Mouse (Mus musculus) gastrocnemius, postnatal 36 days (tissue): ENCODE data around the gene Nrp2. TPM values are rescaled to one million over a fixed set of nuclear protein-coding genes. Genes with fewer than 3 reads are reported as not detected.
A peak's percentile ranks its signal among the peaks of the same experiment; 100 is the strongest.

Experiments
- DNase-seq, 2 experiments: peaks; one replicate each; pipeline ENCODE4 v3.0.0; 2022
- intact Hi-C: fragments of 180-260 bp; cut with DNase I; formaldehyde crosslinking; loops from one replicate; pipeline ENCODE4 v1.15.1; 2025
- long read RNA-seq, 2 experiments: library from polyadenylated mRNA; stranded (forward); transcript quantifications; one replicate each; pipeline ENCODE4 v2.0.0; 2021
- total RNA-seq, 2 experiments: library from RNA; stranded (reverse); gene quantifications; 2 replicates each; pipeline ENCODE4 v1.2.3; 2021

Nrp2 gene
- 1 to 10 TPM; 3.8 to 4.2 TPM for total RNA-seq
- long read RNA-seq, experiment 1, partial matches to known transcripts, result 0 of 1 reads
- long read RNA-seq, experiment 1, other reads (novel, unspliced or antisense), result 1 of 1 reads
- long read RNA-seq, experiment 2, partial matches to known transcripts, result 0 of 3 reads
- long read RNA-seq, experiment 2, other reads (novel, unspliced or antisense), result 3 of 3 reads

DNA sequence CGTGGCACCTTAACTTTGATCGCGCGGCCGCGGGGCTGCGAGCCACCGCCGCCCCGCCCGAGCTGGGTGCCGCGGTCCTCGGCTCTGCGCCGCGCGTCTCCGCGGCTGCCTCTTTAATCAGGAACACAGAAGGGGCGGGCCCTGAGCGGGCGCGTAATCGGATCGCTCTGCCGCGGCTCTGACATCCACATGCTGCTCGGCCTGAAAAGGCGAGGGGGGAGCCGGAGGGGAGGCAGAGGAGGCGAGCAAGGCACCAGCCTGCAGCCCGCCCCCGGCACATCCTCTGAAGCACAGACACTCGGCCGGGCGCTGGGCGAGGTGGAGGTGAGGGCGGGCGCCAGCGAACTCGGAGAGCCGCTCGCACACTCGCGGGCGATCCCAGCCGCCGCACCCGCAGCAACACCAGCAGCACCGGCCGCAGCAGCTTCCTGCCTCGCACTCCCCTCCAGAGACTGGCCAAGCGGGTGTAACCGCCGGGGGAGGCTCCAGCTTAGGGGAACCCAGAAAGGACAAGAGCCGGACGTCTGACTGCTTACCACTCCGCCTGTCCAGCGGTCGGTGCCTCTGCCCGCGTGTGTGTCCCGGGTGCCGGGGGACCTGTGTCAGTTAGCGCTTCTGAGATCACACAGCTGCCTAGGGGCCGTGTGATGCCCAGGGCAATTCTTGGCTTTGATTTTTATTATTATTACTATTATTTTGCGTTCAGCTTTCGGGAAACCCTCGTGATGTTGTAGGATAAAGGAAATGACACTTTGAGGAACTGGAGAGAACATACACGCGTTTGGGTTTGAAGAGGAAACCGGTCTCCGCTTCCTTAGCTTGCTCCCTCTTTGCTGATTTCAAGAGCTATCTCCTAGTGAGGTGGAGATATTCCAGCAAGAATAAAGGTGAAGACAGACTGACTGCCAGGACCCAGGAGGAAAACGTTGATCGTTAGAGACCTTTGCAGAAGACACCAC lies at the start of gene Nrp2:
Gene Nrp2 (plus strand): TSS at position 128 of the 959 bp plus-strand sequence.
- peak; percentile 73 to 76 for DNase-seq
- intact Hi-C loops, result loop anchor here (5.0 to 10.0 kb wide), 2 partner anchors 779 to 1326 kb away; no protein-coding TSS in a partner anchor

DNA sequence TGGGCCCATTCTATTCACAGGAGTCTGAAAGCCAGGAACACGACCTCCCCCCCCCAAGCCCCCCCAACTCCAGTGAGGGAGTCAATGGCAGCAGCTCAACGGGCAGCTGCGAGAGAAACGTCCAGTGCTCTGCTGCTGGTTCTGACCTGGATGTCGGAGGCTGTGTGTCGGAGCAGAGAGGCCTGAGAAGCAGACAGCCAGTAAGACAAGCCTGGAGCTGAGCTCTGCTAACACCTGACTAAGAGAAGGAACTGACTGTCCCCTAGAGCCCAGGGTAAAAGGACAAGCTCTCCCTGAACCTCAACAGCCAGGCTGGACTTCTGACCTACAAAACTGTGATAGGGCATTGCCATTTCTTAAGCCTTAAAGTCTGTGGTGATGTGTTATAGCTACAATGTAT lies 48.6 kb upstream of the Nrp2 start:
- no peak for DNase-seq
- intact Hi-C loops, result no loop called here

DNA sequence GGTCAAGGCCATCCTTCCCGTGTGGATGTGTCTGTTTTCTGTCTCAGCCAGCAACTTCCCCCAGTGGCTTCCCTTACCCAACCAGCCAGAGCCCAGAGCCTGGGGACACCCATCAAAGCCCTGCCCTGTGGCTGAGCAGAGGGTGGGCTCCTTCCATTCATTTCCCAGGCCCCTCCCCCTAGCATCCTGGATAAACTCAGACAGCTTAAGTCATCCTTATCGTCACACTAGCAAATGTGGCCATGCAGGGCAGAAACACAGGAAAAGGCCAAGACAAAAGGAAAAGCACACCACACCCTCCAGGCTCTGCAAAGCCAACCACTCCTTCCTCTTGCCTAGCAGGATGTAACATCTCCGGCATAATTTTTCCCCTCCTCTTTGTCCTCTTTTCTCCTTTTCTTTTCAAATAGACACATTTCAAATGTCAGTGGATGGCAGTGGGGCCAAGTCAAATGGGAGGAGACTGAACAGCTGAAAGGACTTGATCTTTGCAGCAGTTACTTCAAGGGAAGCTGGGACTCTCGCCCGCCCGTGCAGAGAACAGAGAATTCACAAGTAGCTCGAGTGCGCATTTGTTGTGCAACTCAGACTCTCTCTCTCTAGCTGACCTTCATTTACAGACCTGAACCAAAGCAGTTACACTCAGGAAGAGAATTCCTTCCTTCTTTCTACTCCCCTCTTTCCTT lies 38.0 kb upstream of the Nrp2 start:
- intact Hi-C loops, result no loop called here
- peak in 1 of 2 experiments; percentile 4 for DNase-seq

DNA sequence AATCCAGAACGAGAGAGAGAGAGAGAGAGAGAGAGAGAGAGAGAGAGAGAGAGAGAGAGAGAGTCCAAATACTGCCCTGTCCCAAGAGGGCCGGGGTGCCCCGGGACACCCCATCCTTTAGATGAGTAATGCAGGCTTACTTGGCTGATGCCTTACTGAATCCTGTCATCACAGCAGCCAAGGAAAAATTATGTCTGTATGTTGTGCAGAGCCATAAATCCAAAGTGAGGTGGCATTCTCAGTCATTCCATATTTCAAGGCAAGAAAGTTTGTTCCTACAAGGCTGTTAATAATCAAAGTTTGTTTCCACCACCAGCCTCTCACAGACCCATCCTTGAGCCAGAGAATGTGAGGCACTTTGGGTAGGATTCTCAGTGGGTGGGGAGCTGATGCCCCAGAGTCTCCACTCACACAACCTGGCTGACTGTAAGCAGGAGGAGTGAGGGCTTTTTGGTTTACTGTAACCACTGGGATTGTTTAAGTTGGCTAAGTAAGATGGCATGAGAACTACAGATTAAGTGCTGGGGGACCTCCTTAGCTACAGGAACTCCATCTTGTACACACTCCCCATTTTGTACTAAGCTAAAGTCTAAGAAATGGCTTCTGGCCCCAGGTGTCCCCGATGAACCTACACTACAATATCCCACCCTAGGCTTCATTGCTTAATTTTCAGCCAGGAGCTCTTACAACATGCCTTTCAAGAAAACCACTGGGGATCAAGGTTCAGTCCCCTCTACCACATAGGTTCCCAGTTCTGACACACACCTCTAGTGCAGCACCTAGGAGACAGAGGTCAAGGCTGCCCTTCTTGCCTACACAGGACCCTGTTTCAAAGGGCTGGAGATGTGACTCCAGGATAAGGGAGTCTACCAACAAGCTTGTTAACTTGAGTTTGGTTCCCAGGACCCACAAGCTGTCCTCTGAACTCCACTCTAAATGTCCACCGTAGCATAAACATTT lies 37.0 kb upstream of the Nrp2 start:
- intact Hi-C loops, result no loop called here
- no peak for DNase-seq

DNA sequence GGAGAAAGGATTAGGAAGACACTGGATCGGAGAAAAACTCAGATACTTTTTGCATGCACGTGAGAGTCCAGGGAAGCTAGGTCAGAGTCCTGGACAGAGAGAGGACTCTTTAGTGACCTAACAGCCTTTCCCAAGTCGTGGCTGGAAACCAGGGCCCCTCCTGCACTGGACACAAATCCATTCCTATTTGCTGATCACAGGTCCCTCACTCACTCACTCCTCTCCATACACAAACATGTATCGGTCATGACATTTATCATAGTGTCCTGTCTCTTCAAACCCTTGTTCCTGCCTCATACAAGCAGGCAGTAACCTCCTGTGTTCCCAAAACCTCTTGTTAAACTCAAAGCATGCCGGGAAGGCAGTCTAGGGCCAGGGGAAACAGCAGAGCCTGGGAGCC lies 36.3 kb upstream of the Nrp2 start:
- no peak for DNase-seq
- intact Hi-C loops, result no loop called here

DNA sequence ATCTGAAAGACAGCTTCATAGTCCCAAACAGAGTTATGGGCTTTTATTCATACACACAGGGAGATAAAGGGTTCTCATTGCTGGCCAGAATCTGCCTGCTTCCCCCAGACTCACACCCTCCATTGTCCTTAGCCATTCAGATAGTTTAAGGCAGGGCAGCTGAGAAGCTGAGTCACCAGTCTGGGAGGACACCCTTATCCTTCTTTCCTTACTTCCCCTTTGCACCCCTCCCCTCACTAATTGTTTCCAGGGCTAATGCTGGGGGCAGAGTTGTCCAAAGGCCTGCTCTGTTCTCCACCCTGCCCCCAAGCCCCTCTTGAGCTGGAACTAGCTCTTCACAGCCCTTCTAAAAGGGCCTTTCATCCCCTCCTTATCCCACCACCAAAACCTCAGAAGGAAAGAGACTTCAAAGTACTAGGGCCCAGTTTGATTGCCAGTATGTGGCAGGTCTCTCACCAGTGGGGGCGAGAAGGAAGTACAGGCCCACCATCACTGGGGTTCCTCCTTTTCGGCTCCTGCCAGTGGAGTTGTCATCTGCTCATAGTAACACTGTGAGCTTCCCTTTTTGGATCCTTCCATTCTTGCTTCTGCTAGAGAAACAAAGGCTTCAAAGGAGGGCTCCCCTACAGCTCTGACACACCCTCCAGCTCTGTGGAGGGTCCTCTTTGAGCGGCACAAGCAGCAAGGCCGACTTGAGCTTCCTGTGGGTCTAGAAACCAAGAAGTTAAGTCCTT lies 24.3 kb upstream of the Nrp2 start:
- intact Hi-C loops, result no loop called here
- DNase-seq, result no peak

DNA sequence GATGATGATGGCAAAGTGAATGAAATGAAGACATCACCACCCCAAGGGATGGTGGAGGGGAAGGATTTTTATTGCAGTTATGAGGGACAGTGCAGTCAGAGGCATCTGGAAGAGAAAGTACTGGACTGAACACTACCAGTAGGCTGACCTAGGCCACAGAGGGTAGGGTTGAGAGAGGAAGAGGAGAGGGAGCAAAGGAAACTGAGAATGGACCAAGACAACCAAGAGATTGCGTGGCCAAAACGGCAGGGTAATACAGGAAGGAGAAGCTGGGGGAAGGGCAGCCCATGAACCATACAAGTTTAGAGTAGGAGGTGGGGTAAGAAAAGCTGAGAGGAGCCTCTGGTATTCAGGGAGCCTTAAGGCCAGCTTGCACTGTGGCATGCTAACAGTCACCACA lies 23.6 kb upstream of the Nrp2 start:
- intact Hi-C loops, result no loop called here
- no peak for DNase-seq

DNA sequence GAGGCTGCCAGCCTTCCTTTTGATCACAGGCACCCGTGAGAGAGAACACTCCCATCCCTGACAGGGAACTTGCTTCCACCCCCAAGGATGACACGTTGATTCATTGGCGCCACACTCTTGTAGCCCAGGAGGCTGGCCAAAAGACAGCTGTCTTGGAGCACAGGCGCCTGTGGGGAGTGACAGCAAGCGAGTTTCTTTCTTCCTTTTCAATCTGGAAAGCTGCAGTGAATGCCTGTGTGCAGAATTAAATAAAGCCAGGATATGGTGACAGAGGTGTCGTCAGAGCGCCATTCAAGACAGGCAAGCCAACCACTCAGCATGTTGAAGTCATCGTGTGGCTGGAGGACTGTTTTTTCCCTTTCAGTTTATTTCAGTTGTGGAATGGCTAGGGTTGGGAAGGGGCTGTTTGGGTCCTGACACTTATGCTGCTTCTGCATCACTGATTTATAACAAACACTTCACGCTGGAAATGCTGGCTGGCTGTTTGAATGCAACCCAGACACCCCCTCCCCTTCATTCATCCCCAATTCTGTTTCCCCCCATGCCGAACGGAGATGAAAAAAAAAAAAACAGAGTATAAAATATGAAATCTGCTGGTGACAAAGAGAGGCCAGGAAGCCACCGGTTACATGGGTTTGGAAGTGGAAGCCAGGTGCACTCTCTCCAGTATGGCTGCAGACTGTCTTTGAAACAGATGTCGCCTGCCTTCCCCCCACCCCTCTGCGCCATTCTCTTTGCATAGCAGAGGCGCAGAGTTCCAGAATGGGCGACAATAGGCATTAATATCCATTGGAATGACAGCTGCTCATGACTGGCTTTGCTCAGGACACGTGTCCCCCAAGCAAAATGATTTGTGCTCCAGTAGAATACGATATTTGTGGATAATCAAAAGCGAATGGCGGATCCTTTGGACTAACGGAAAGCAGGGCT lies 20.4 kb upstream of the Nrp2 start:
- intact Hi-C loops, result no loop called here
- DNase-seq, result no peak

DNA sequence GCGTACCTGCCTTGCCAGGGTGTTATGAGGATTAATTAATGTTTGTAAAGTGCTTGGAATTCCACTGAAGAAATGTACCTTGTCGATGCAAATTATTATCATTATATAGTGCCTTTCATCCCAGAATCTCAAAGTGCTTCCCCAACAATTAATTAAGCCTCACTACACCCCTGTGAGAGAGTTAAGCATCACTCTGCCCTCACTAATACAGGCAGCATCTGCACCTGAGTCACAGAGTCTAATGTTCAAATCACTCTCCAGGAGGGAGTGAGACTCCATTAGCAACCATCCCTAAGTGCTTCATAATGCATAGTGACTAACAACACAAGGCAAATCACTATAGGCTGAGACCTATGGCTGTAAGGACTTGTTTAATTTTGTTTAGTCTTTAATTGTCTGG lies 19.6 kb upstream of the Nrp2 start:
- intact Hi-C loops, result no loop called here
- DNase-seq, result no peak

DNA sequence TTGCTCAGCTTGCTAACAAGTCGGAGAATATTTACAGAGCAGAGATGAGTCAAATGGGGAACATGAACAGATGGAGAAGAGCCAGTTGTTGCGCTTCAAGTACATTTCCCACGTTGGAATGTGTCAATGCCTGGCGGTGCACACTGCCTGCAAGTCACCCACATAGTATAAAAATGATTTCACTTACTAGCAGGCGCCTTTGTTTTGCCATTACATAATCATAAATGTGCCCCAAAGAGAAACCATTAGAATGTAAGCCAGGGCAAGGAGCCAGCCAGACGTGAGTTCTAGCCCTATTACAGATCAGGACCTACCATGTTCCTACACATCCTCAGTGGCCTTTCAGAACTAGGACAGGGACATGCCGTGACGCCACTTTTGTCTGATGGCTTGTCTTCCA lies 15.6 kb upstream of the Nrp2 start:
- intact Hi-C loops, result no loop called here
- DNase-seq, result no peak

DNA sequence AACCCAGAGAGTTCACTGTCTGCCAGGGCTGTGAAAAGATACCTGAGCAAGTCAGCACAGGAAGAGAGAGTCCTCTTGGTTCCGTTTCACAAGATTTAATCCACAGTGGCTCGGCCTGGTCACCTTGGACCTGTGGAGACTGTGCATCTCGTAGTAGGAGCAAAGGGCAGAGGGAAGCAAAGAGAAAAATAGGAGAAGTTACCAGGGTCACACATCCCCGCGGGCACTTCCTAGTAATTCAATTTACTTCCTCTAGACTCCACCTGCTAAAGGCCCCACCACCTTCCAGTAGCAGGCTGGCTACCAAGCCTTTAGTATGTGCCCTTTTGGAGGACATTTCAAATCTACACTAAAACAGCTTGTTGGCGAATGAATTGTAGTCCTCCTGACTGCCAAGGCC lies 11.9 kb upstream of the Nrp2 start:
- DNase-seq, result no peak
- intact Hi-C loops, result no loop called here

DNA sequence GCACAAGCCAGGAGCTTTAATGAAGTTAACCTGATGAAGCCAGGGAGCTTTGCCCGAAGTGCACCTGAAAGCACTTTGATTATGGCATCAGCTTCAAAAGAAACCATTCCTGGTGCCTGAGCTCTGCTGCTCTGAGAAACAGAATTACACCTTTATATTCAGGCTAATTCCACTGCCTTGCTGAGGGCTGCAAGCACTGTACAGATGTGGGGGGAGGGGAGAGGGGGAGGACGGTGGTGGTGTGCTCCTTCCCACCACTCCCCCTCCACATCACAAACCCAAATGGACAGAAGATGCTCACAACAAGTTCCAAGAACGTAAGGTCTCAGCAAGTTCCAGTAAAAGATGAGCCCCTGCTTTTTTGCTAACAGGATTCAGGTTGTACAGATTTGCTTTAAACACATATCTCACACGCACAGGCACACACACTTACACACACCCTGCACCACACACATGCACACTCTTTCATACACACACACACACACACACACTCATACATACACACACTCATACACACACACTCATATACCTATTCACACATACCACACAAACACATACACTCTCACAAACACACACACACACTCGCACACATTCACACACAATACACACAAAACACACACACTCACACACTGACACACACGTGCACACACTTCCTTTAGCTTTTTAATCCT lies 6.6 kb upstream of the Nrp2 start:
- DNase-seq, result no peak
- intact Hi-C loops, result no loop called here

DNA sequence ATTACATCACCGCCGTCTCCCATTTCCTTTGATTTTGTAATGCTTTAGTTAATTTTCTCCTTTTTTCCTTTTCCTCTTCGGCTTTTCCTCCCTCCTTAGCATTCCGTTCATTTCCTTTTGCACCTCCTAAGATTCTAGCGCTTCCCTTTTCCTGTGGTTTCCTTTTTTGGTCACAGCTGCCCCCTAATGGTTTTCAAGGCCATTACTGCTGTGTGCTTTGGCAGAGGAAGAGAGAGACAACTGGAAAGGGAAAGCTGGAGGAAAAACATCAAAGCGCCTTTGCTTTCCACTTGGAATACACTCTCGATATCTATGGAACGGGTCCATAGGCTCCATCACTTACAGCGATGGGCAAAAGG lies 6.1 kb upstream of the Nrp2 start:
- DNase-seq, result no peak
- intact Hi-C loops, result no loop called here

DNA sequence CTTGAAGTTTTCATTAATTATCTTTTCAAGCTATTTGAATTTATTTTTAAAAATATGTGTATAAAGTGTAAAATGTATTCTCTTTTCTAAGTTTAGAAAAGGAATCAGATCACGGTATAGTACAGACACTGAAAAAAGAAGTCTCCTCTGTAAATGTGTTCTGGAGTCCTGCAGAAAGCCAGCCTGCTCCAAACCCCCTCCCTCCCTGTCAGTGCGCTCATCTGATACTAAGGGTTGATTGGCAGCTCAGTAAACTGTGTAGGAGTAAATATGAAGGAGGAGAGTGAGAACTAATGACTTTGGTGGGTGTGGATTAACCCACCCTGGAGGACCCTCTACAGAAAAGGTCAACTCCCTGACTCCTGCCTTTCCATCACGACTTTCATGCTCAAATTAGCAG lies 5.7 kb upstream of the Nrp2 start:
- DNase-seq, result no peak
- intact Hi-C loops, result no loop called here

DNA sequence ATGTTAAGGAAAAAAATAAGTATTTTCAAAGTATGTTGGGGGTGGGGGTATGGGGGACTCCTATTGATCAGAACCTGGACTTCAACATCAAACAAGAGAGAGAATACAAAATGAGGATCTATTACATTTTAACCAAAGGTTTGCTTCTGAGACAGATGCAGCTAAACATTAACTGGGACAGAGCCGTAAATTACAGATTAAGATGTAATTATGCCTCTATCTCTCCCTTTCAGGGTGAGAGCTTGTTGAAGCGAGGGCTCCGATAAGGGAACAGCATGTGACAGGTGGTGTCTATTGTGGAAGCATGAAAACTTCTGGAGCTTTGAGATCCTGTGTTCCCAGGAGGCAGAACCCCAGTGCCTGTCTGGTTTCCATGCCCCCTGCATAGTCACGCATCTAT lies 3.3 kb upstream of the Nrp2 start:
- intact Hi-C loops, result loop anchor here (5.0 to 10.0 kb wide), 2 partner anchors 775 to 1322 kb away; no protein-coding TSS in a partner anchor
- no peak for DNase-seq

DNA sequence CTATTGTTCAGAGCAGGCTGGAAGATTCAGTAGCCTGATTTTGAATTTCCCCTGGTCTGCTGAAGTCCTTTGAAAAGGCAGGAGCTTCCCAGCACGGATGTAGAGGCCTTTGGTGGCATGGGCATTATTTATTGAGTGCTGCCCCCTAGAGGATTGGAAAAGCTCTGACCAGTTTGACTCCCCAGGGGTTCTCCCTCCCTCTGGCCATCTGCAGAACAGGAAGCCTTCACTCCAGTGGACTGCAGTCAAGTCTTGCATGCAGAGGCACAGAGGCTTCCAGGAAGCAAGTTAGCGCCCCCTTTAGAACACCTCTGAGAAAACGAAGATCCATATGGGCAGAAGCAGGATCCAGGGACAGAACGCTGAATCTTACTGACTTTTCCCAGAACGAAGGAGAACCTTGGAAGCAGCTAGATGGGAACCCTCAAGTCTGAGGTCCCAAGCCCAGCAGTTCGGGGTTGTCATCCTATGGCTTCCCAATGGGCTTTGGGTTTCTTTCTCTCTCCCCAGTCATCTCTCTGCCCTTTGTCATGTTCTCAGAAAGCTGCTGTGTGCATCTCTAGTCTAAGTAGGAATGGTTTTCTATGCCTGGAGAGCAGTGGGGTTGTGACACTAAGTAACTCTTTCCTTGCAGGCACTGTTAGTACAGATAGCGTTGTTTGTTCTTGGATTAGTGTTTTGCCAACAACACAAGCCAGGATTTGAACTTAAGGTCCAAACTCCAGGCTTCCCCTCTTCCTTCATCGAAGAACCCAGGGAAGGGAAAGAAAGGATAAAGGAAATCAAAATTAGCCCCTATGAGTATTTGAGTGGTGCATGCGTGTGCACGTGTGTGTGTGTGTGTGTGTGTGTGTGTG lies 1.8 kb upstream of the Nrp2 start:
- peak; percentile 58 to 72 for DNase-seq
- intact Hi-C loops, result loop anchor here (5.0 to 10.0 kb wide), 2 partner anchors 776 to 1324 kb away; no protein-coding TSS in a partner anchor

DNA sequence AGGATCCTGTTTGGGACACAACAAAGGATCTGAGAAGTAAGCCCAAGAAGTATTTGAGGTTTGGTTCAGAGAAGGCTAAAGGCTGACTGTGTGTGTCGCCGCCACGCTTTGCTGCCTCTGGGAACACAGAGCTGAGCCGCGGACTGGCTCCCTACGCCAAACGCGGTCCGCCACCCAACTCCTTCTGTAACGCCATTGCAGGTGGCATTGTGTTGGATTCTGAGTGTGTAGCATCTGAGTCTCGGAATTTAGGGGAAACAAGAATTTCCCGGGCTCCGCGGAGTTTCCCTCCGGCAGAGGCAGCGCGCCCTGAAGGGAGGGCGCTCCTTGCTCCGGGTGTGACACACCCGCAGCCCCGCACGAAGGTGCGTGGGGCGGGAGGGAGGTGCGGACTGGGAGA lies 342 bp upstream of the Nrp2 start:
- DNase-seq, result no peak
- intact Hi-C loops, result loop anchor here (5.0 to 10.0 kb wide), 2 partner anchors 778 to 1325 kb away; no protein-coding TSS in a partner anchor
